Mouse (Mus musculus): ENCODE data around the gene Nutf2-ps1. TPM values are rescaled to one million over a fixed set of nuclear protein-coding genes. Genes with fewer than 3 reads are reported as not detected.
A peak's percentile ranks its signal among the peaks of the same experiment; 100 is the strongest.

Nutf2-ps1 gene
- polyA plus RNA-seq, 1 experiment from 2014 or later, result 101 TPM

DNA sequence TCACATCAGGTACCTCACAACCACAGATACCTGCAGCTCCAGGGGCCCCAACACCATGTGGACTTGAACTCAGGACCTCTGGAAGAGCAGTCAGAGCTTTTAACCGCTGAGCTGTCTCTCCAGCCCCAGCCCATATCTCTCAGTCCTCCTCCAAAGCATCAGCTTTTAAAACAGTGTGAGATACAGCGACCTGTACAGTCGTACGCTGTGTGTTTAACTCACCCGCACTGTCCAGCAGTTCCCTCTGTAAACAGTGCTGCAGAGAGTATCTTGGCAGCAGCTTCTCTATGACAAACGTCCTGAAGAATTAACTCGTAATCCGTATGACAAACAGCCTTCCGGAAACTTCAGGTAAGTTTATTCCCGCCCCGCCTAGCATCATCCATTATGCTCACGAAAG, 16.3 kb downstream of the Nutf2-ps1 start:
- Histone ChIP-seq H3K27me3 (ENCODE audit: insufficient read depth, low read length) (no peaks in the 10 kb centered on the region), H3K27ac (ENCODE audit: low read depth) (no peak overlapping the region), H3K9me3 (ENCODE audit: low read length) (no peaks in the 10 kb centered on the region), H3K4me3 (ENCODE audit: low read depth, low read length) (no peak overlapping the region), H3K4me1 (ENCODE audit: insufficient read depth) (no peaks in the 10 kb centered on the region; the same call in 1 of the 2 replicates), H3K4me2 (ENCODE audit: low read depth, low read length) (no peak overlapping the region), H3K36me3 (replicated peaks; ENCODE audit: insufficient read depth, low read length) (no peaks in the 10 kb centered on the region), H3K9ac (replicated peaks) (no peak overlapping the region)
- DNase-seq (peak; percentile 7), ATAC-seq (no peak)
- no peak for TF ChIP-seq EP300 (IDR thresholded peaks at IDR 0.05; ENCODE audit: low read depth)
- no peak for TF ChIP-seq CTCF (IDR thresholded peaks at IDR 0.05; ENCODE audit: low read depth)
- 77% methylated on average over 12 of the region's 12 CpGs for WGBS (ENCODE audit: insufficient replicate concordance)

DNA sequence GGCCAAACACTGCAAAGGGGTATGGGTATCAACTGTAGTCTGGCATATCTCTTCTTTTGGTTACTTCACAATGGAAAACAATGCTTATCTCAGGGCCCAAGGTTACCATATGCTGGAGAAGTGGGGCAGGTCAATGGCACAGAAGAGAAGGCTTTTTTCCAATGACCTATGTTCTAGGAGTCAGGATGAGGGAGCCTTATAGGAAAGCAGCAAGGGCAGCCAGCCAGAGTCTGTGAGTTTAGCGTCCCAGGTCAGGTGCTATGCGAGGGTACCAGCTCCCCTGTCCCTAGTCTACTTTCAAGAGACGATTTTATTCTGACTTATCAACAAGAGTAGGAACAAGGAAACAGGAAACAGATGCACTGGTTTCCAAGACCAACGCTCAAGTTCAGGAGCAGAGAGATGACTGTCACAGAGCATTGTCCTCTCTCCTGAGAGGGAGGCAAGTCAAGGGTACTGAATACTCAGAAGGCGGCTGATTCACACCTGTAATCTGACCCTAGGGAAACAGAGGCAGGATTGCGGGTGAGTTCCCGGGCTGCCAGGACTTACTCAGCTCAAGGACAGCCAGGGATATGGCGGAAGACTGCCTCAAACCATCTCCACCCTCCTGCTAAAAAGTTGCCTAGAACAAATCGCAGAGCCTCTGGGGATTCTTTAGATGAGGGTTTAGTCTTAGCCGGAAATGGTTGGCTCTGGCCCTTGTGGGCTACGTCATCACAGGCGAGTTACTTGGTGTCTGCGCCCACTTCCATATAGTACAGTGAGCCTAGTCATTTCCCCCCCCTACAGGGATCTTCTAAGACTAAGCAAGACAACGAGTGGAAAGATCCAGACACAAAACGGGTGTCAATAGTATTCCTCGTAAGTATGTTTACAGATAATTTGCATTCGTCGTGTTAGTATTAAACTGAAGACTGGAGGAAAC, 17.1 kb downstream of the Nutf2-ps1 start:
- peak; percentile 11 for DNase-seq
- H3K9me3 ChIP-seq (ENCODE audit: low read length), result no peaks in the 10 kb centered on the region
- H3K9ac ChIP-seq (replicated peaks), result no peak overlapping the region
- H3K4me1 ChIP-seq (ENCODE audit: insufficient read depth), result no peaks in the 10 kb centered on the region; the same call in 1 of the 2 replicates
- no peaks in the 10 kb centered on the region for H3K36me3 ChIP-seq (replicated peaks; ENCODE audit: insufficient read depth, low read length)
- H3K4me2 ChIP-seq (ENCODE audit: low read depth, low read length), result no peak overlapping the region
- ATAC-seq, result no peak
- H3K27ac ChIP-seq (ENCODE audit: low read depth), result no peak overlapping the region
- H3K27me3 ChIP-seq (ENCODE audit: insufficient read depth, low read length), result no peaks in the 10 kb centered on the region
- TF ChIP-seq EP300 (IDR thresholded peaks at IDR 0.05; ENCODE audit: low read depth) (no peak), CTCF (IDR thresholded peaks at IDR 0.05; ENCODE audit: low read depth) (no peak)
- H3K4me3 ChIP-seq (ENCODE audit: low read depth, low read length), result no peak overlapping the region
- 47% methylated on average over 18 of the region's 18 CpGs for WGBS (ENCODE audit: insufficient replicate concordance)

DNA sequence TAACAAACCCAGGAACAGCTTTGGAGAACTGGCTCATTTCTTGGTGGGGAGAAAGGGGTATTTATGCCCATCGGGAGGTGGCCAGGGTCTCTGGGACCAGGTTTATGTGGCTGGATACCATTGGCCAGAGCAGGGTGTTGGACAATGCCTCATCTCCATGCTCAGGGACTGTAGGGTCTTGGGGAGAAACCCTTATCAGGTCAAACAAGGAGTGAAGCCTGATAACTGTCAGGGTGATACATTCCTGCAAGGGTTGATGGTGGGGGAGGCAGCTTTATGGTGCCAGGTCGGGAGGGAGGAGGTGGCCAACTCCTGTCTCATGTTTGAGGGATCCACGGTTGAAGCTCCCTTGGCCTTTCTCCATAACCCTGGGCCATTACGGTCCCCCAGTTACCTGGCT, 17.8 kb downstream of the Nutf2-ps1 start:
- DNase-seq, result peak; percentile 7

DNA sequence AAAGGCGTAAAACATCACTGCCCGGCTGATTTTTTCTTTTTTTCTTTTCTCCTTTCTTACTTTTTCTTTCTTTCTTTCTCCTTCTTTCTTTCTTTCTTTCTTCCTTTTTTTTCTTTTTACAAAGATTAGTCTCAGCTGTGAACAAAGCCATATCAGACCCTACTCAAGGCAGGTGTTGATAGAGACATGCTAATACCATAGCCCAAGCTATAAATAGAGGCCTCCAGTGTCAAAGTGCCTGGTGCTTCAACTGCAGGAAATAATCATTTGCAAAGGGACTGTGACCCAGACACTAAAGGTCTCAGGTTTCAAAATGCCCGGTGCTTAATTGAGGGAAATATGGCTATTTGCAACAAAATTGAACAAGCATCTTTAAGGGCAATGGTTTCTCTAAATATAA, 20.3 kb downstream of the Nutf2-ps1 start:
- Histone ChIP-seq H3K36me3 (replicated peaks; ENCODE audit: insufficient read depth, low read length) (no peaks in the 10 kb centered on the region), H3K27ac (ENCODE audit: low read depth) (no peak overlapping the region), H3K9ac (replicated peaks) (no peak overlapping the region), H3K4me1 (ENCODE audit: insufficient read depth) (no peaks in the 10 kb centered on the region; the same call in none of the 2 replicates), H3K4me2 (ENCODE audit: low read depth, low read length) (no peak overlapping the region), H3K27me3 (ENCODE audit: insufficient read depth, low read length) (no peaks in the 10 kb centered on the region), H3K9me3 (ENCODE audit: low read length) (no peaks in the 10 kb centered on the region), H3K4me3 (ENCODE audit: low read depth, low read length) (no peak overlapping the region)
- no peak for TF ChIP-seq EP300 (IDR thresholded peaks at IDR 0.05; ENCODE audit: low read depth)
- no peak for TF ChIP-seq CTCF (IDR thresholded peaks at IDR 0.05; ENCODE audit: low read depth)
- 62% methylated on average over 3 of the region's 3 CpGs for WGBS (ENCODE audit: insufficient replicate concordance)
- DNase-seq (no peak), ATAC-seq (no peak)

More for the DNA sequence above, 17.8 kb downstream of the Nutf2-ps1 start:
- Histone ChIP-seq H3K4me3 (ENCODE audit: low read depth, low read length) (no peak overlapping the region), H3K9me3 (ENCODE audit: low read length) (no peaks in the 10 kb centered on the region), H3K27ac (ENCODE audit: low read depth) (no peak overlapping the region), H3K27me3 (ENCODE audit: insufficient read depth, low read length) (no peaks in the 10 kb centered on the region), H3K36me3 (replicated peaks; ENCODE audit: insufficient read depth, low read length) (no peaks in the 10 kb centered on the region), H3K9ac (replicated peaks) (no peak overlapping the region), H3K4me2 (ENCODE audit: low read depth, low read length) (no peak overlapping the region), H3K4me1 (ENCODE audit: insufficient read depth) (no peaks in the 10 kb centered on the region; the same call in 1 of the 2 replicates)
- TF ChIP-seq EP300 (IDR thresholded peaks at IDR 0.05; ENCODE audit: low read depth), result no peak
- TF ChIP-seq CTCF (IDR thresholded peaks at IDR 0.05; ENCODE audit: low read depth), result no peak
- WGBS (ENCODE audit: insufficient replicate concordance), result 64% methylated on average over 4 of the region's 4 CpGs
- no peak for ATAC-seq

DNA sequence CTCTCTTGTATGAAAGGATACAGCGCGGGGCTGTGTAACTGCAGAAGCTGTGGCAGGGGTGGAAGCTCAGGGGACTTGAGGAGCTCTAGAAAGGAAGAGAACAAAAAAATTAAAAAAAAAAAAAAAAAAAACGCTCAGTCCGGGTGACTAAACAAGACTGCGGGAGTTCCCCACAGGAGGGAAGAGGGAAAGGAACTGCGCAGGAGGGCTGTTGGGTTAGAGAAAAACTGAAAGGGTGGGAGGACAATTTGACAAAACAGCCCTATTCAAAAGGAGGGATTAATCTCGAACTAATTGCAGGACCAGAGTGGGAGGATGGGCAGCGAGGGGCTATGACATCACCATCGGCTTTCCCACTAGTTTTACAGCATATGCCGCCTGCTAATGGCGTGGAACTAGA, 21.0 kb downstream of the Nutf2-ps1 start:
- no peak for DNase-seq
- WGBS (ENCODE audit: insufficient replicate concordance), result 34% methylated on average over 11 of the region's 11 CpGs
- TF ChIP-seq EP300 (IDR thresholded peaks at IDR 0.05; ENCODE audit: low read depth) (no peak), CTCF (IDR thresholded peaks at IDR 0.05; ENCODE audit: low read depth) (no peak)

DNA sequence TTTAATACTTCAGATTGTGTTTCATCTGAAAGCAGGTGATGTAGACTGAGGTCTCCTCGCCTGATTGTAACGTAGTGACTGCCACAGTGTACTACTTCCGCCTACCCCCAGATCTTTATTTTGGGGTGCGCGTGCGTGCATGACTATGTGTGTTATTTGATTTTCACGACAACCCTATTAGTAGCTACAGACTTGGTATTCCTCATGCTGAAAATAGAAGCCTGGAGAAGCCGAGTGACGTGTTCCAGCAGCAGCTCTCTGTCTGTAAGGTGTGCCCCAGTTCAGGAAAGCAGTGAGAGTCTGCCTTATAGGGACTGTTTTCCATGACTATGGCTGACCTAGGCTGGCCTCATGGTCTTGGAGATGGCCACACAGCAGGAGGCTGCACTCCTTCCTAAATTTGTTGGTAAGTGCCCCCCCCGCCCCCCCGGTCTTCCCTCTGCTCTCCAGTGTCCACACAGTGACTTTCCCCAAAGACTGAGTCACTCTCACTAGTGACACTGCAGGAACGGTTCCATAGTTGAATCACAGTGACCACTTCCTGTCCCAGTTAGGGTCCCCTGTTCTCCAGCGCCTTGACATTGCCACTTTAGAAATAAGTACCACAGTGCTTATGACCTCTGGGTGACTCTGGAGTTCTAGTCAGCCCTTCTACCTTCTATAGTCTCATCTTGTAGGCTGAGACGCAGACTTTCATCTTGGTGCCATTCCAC, 23.1 kb downstream of the Nutf2-ps1 start:
- 76% methylated on average over 14 of the region's 14 CpGs for WGBS (ENCODE audit: insufficient replicate concordance)
- Histone ChIP-seq H3K4me1 (ENCODE audit: insufficient read depth) (no peaks in the 10 kb centered on the region; the same call in none of the 2 replicates), H3K9ac (replicated peaks) (no peak overlapping the region), H3K9me3 (ENCODE audit: low read length) (no peaks in the 10 kb centered on the region; the same call in 1 of the 2 replicates), H3K27ac (ENCODE audit: low read depth) (no peak overlapping the region), H3K4me3 (ENCODE audit: low read depth, low read length) (no peak overlapping the region), H3K27me3 (ENCODE audit: insufficient read depth, low read length) (no peaks in the 10 kb centered on the region), H3K4me2 (ENCODE audit: low read depth, low read length) (no peak overlapping the region), H3K36me3 (replicated peaks; ENCODE audit: insufficient read depth, low read length) (no peaks in the 10 kb centered on the region)
- ATAC-seq (0 out of 2 replicates have a peak, but pooled peaks have one; percentile 10), DNase-seq (no peak)
- no peak for TF ChIP-seq CTCF (IDR thresholded peaks at IDR 0.05; ENCODE audit: low read depth)
- no peak for TF ChIP-seq EP300 (IDR thresholded peaks at IDR 0.05; ENCODE audit: low read depth)

More for the DNA sequence above, 21.0 kb downstream of the Nutf2-ps1 start:
- H3K9me3 ChIP-seq (ENCODE audit: low read length), result no peaks in the 10 kb centered on the region; the same call in 1 of the 2 replicates
- H3K27ac ChIP-seq (ENCODE audit: low read depth), result no peak overlapping the region
- no peaks in the 10 kb centered on the region for H3K36me3 ChIP-seq (replicated peaks; ENCODE audit: insufficient read depth, low read length)
- no peaks in the 10 kb centered on the region for H3K27me3 ChIP-seq (ENCODE audit: insufficient read depth, low read length)
- H3K4me3 ChIP-seq (ENCODE audit: low read depth, low read length), result no peak overlapping the region
- H3K4me1 ChIP-seq (ENCODE audit: insufficient read depth), result no peaks in the 10 kb centered on the region; the same call in none of the 2 replicates
- no peak overlapping the region for H3K4me2 ChIP-seq (ENCODE audit: low read depth, low read length)
- H3K9ac ChIP-seq (replicated peaks), result no peak overlapping the region
- ATAC-seq, result no peak

All from liver, postnatal 0 days (tissue).